Mouse (Mus musculus): Measurements from ENCODE around the gene Atf5. TPM values are rescaled to one million over a fixed set of nuclear protein-coding genes. Genes with fewer than 3 reads are reported as not detected.

Gene Atf5
- total and polyA plus RNA-seq, 3 experiments, result 60.2 to 73.6 (median 63.4) TPM

DNA sequence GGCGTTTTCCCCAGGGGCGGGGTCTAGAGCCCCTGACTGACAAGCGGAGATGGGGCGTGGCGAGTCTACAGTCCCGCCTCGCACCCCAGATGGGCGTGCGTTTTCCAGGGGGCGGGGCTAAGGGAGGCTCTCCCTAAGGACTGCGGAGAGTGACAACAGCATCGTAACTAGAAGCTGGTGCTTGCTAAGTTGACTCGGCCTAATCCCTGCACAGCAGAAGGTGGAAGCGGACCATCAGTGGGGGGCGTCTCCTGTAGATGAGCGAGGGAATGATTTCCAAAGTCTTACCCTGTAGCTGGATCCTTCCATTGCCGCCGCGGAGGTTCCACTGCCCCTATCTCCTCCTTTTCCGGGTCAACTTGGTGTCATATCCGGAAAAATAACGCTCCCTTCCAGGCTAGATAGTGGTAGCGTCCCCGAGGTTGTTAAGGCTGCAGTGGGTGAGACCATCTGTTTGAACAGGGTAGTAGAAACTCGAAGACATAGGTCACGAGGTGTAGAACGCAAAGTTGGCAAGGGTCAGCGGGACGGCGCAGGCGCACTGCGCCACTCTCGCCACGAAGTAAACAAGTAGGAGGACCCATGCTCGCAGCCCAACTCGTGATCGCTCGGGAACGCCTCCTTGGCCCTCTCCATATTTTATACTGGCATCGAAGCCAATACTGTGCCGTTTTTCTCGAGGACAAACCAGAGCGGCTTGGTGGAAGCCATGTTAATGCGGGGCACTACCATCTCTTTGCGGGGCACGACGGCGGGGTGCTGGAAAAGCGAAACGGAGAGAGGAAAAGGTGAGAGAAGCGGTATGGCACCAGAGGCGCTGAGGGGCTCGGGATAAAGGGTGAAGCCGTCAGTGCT lies 32.3 kb upstream of the Atf5 start, which contains the start of the genes Akt1s1 and Tbc1d17:
TSS of gene Akt1s1 (plus strand) at position 431 of the 855 bp plus-strand sequence.
TSS of gene Tbc1d17 (minus strand) at position 519 of the 855 bp plus-strand sequence.
- Histone ChIP-seq H3K4me1 (ENCODE audit: control insufficient read depth, insufficient read depth, low read length) (peaks cover 6% of the 10 kb centered on the region), H3K36me3 (ENCODE audit: control insufficient read depth, insufficient read depth, low read length) (no peaks in the 10 kb centered on the region), H3K4me3 (peak within 1 kb of the TSS; percentile 100), H3K27me3 (ENCODE audit: control insufficient read depth, insufficient read depth, low read length) (no peaks in the 10 kb centered on the region), H3K9ac (ENCODE audit: low read depth, low read length) (peak within 1 kb of the TSS; percentile 74), H3K79me2 (replicated peaks; ENCODE audit: control insufficient read depth, insufficient read depth, low read length) (peaks cover 3% of the 10 kb centered on the region), H3K27ac (peak within 1 kb of the TSS; percentile 94)
- under 1% methylated on average over 54 of the region's 54 CpGs for WGBS
- peak; percentile 98 to 100 for DNase-seq
- intact Hi-C loops (cut with DNase I), result no loop called here
- TF ChIP-seq EP300 (IDR thresholded peaks at IDR 0.05; ENCODE audit: insufficient read depth, low read depth, low read length) (peak; percentile 84), CTCF (IDR thresholded peaks at IDR 0.05) (no peak), POLR2A (IDR thresholded peaks at IDR 0.05; ENCODE audit: insufficient read depth, low read depth, low read length) (peak; percentile 96)

DNA sequence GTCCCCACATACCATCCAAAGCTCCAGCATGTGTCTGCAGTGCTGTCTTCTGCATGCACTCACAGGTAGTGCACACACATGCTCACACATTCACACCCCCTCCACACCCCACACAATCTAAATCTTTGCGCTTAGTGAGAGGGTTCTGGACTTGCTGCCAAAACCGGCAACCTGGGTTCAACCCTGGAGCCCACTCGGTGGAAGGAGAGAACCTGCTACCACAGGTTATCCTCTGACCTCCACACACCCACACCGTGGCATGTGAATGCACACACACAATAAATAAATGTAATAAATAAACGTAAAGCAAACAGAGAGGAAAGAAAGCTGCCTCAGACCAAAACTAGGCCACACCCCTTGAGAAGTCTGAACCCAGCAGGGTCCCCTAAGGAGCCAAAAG lies 31.3 kb upstream of the Atf5 start:
- Histone ChIP-seq H3K79me2 (replicated peaks; ENCODE audit: control insufficient read depth, insufficient read depth, low read length) (peaks cover 3% of the 10 kb centered on the region), H3K27ac (peak overlapping the region; percentile 94), H3K4me1 (ENCODE audit: control insufficient read depth, insufficient read depth, low read length) (peaks cover 6% of the 10 kb centered on the region), H3K27me3 (ENCODE audit: control insufficient read depth, insufficient read depth, low read length) (no peaks in the 10 kb centered on the region), H3K4me3 (peak overlapping the region; percentile 100), H3K36me3 (ENCODE audit: control insufficient read depth, insufficient read depth, low read length) (no peaks in the 10 kb centered on the region), H3K9ac (ENCODE audit: low read depth, low read length) (no peak overlapping the region)
- WGBS, result 59% methylated on average over 5 of the region's 5 CpGs
- DNase-seq, result no peak
- intact Hi-C loops (cut with DNase I), result no loop called here
- TF ChIP-seq EP300 (IDR thresholded peaks at IDR 0.05; ENCODE audit: insufficient read depth, low read depth, low read length) (no peak), CTCF (IDR thresholded peaks at IDR 0.05) (no peak), POLR2A (IDR thresholded peaks at IDR 0.05; ENCODE audit: insufficient read depth, low read depth, low read length) (no peak)

DNA sequence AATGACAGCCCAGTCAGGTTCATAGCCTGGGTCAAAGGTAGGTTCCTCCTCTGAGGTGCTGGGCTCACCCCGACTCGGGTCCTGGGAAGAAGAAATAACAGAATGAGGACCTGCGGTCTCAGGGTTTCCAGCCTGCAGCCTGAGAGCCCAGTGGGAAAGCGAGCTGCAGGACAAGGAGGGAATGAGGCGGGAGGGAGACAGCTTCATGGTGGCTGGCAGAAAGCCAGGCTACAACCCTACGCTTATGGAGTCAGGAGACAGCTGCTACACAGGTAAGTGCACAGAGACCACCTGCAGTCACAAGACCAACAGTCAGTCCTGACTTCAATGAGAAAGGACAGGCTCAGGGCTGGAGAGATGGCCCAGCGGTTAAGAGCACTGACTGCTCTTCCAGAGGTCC lies 30.3 kb upstream of the Atf5 start:
- intact Hi-C loops (cut with DNase I), result no loop called here
- no peak for DNase-seq
- Histone ChIP-seq H3K27me3 (ENCODE audit: control insufficient read depth, insufficient read depth, low read length) (no peaks in the 10 kb centered on the region), H3K4me3 (no peak overlapping the region), H3K27ac (no peak overlapping the region), H3K36me3 (ENCODE audit: control insufficient read depth, insufficient read depth, low read length) (no peaks in the 10 kb centered on the region), H3K4me1 (ENCODE audit: control insufficient read depth, insufficient read depth, low read length) (peaks cover 6% of the 10 kb centered on the region), H3K79me2 (replicated peaks; ENCODE audit: control insufficient read depth, insufficient read depth, low read length) (no peaks in the 10 kb centered on the region), H3K9ac (ENCODE audit: low read depth, low read length) (no peak overlapping the region)
- 90% methylated on average over 7 of the region's 7 CpGs for WGBS
- TF ChIP-seq EP300 (IDR thresholded peaks at IDR 0.05; ENCODE audit: insufficient read depth, low read depth, low read length) (no peak), POLR2A (IDR thresholded peaks at IDR 0.05; ENCODE audit: insufficient read depth, low read depth, low read length) (no peak), CTCF (IDR thresholded peaks at IDR 0.05) (no peak)

GRCm38 (mm10) chr7:44845006-44845405 lies 28.5 kb upstream of the Atf5 start:
- no peak for DNase-seq
- no peak overlapping the region for H3K4me3 ChIP-seq
- TF ChIP-seq POLR2A (IDR thresholded peaks at IDR 0.05; ENCODE audit: insufficient read depth, low read depth, low read length), result no peak
- no peak for TF ChIP-seq CTCF (IDR thresholded peaks at IDR 0.05)
- no peak for TF ChIP-seq EP300 (IDR thresholded peaks at IDR 0.05; ENCODE audit: insufficient read depth, low read depth, low read length)
- no peak overlapping the region for H3K27ac ChIP-seq
- intact Hi-C loops (cut with DNase I), result no loop called here
- no peak overlapping the region for H3K9ac ChIP-seq (ENCODE audit: low read depth, low read length)
- H3K36me3 ChIP-seq (ENCODE audit: control insufficient read depth, insufficient read depth, low read length), result no peaks in the 10 kb centered on the region
- no peaks in the 10 kb centered on the region for H3K27me3 ChIP-seq (ENCODE audit: control insufficient read depth, insufficient read depth, low read length)
- H3K4me1 ChIP-seq (ENCODE audit: control insufficient read depth, insufficient read depth, low read length), result peaks cover 3% of the 10 kb centered on the region
- no peaks in the 10 kb centered on the region for H3K79me2 ChIP-seq (replicated peaks; ENCODE audit: control insufficient read depth, insufficient read depth, low read length)
- WGBS, result 96% methylated on average over 10 of the region's 10 CpGs

DNA sequence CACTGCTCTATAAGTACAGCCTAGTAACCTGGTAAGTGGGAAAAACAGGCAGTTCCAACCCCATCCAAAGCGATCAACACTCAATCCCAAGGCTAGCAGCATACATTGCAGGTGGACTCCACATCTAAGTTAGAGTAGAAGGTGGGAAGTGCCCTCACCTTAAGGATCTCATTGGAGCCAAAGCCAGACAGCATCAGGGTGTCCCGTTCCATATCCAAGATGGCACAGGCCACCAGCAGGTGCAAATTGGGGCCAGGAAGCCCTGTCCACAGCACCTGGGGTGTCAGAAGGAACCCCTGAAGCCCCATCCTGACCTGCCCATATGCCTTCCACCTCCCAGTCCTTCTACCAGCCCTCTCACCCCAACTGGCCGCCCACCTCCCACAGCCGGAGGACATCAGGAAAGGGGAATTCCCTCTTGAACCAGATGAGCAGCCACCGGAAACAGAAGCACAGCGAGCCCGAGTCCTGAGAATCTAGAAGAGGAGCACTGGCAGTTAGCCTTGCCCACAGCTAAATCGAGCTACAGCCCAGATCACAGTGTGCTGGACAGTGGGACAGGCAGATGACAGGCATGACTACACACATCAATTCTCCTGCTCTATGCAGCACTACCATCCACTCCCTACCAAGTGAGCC lies 25.5 kb upstream of the Atf5 start:
- WGBS, result 83% methylated on average over 8 of the region's 8 CpGs
- Histone ChIP-seq H3K36me3 (ENCODE audit: control insufficient read depth, insufficient read depth, low read length) (no peaks in the 10 kb centered on the region), H3K27ac (no peak overlapping the region), H3K4me1 (ENCODE audit: control insufficient read depth, insufficient read depth, low read length) (peaks cover 2% of the 10 kb centered on the region), H3K4me3 (no peak overlapping the region), H3K27me3 (ENCODE audit: control insufficient read depth, insufficient read depth, low read length) (no peaks in the 10 kb centered on the region), H3K79me2 (replicated peaks; ENCODE audit: control insufficient read depth, insufficient read depth, low read length) (no peaks in the 10 kb centered on the region), H3K9ac (ENCODE audit: low read depth, low read length) (no peak overlapping the region)
- TF ChIP-seq EP300 (IDR thresholded peaks at IDR 0.05; ENCODE audit: insufficient read depth, low read depth, low read length) (no peak), POLR2A (IDR thresholded peaks at IDR 0.05; ENCODE audit: insufficient read depth, low read depth, low read length) (no peak)
- no peak for DNase-seq
- intact Hi-C loops (cut with DNase I), result no loop called here

GRCm38 (mm10) chr7:44840426-44840825 lies 24.0 kb upstream of the Atf5 start:
- no peak overlapping the region for H3K4me3 ChIP-seq
- DNase-seq, result no peak
- intact Hi-C loops (cut with DNase I), result no loop called here
- WGBS, result 64% methylated on average over 14 of the region's 14 CpGs
- H3K36me3 ChIP-seq (ENCODE audit: control insufficient read depth, insufficient read depth, low read length), result no peaks in the 10 kb centered on the region
- no peak overlapping the region for H3K27ac ChIP-seq
- H3K79me2 ChIP-seq (replicated peaks; ENCODE audit: control insufficient read depth, insufficient read depth, low read length), result no peaks in the 10 kb centered on the region
- no peak for TF ChIP-seq EP300 (IDR thresholded peaks at IDR 0.05; ENCODE audit: insufficient read depth, low read depth, low read length)
- TF ChIP-seq CTCF (IDR thresholded peaks at IDR 0.05), result no peak
- no peak for TF ChIP-seq POLR2A (IDR thresholded peaks at IDR 0.05; ENCODE audit: insufficient read depth, low read depth, low read length)
- H3K4me1 ChIP-seq (ENCODE audit: control insufficient read depth, insufficient read depth, low read length), result peaks cover 10% of the 10 kb centered on the region
- no peaks in the 10 kb centered on the region for H3K27me3 ChIP-seq (ENCODE audit: control insufficient read depth, insufficient read depth, low read length)
- H3K9ac ChIP-seq (ENCODE audit: low read depth, low read length), result no peak overlapping the region

Data from heart, adult 2 months (tissue).